Mouse (Mus musculus): Measurements from ENCODE around the gene Rab43.
"Not testable (repeated sequence)": the region's sequence is repeated elsewhere in the genome, so short reads cannot be mapped to it uniquely, and the experiment has no call there.

The Rab43 gene

DNA sequence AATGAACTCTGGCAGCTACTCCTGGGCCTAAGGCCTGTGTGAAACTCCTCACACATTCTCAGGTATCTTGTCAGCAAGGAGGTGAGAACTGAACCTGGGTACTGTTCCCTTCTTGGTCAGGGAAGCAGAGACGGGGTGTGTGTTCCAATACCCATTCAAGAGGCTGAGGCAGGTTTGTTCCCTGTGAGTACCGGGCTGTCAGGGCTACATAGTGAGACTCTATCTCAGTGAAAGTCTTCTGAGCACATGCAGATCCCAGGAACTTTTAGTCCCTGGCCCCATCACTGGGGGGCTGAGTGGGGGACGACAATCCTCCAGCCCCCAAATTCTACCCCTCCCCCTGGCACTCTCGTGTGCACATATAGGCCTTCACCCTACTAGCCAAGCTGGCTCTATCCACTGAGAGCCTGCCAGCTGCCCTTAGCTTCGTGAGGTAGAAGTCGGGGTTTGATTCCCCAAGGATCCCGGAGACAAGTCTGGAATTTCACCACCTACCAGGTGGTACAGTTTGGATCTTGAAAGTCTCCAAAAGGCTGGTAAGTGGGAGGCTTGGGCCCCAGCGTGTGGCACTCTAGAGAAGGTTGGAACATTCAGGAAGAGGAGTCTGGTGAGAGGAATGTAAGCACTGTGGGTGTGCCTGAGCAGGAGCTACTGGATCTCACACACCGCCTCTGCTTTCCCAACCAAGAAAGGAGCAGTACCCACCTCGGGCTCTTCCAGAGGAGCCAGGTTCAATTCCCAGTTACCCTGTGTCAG lies 31.2 kb downstream of the Rab43 start:
- no peak for DNase-seq

DNA sequence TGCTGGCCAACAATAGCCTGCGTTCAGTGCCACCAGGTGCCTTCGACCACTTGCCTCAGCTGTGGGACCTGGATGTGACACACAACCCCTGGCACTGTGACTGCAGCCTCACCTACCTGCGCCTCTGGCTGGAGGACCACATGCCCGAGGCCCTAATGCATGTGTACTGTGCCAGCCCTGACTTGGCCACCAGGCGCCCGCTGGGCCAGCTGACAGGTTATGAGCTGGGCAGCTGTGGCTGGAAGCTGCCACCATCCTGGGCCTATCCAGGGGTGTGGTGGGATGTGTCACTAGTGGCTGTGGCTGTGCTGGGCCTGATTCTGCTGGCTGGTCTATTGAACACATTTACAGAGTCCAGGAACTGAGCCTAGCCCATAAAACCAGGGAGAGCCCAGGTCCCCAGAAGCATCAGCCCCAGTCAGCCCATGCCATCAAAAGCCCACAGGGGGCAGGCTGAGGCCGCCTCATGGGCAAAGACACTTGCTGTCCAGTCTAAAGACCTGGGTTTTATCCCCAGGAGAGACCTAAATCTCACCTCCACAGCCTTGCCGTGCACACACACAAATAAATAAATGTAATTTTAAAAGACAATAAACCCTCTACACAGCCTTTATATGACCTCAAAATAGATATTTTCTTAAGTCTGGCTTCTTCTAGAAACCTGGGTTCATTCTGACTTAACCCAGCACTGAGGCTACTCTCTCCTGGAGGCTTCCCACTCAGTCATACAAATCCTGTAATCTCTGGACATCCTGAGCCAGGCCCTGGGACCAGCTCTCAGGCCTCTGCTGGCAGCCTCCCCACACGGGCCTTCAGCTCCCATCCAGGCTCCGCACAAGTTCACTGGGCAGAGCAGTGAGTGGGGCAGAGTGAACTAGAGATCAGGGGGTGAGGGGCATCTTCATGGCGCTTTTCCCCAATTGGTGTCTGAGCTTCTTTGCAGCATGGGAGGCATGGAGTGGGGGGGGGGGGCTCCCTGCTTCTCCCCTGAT lies 32.5 kb downstream of the Rab43 start:
- DNase-seq, result no peak

DNA sequence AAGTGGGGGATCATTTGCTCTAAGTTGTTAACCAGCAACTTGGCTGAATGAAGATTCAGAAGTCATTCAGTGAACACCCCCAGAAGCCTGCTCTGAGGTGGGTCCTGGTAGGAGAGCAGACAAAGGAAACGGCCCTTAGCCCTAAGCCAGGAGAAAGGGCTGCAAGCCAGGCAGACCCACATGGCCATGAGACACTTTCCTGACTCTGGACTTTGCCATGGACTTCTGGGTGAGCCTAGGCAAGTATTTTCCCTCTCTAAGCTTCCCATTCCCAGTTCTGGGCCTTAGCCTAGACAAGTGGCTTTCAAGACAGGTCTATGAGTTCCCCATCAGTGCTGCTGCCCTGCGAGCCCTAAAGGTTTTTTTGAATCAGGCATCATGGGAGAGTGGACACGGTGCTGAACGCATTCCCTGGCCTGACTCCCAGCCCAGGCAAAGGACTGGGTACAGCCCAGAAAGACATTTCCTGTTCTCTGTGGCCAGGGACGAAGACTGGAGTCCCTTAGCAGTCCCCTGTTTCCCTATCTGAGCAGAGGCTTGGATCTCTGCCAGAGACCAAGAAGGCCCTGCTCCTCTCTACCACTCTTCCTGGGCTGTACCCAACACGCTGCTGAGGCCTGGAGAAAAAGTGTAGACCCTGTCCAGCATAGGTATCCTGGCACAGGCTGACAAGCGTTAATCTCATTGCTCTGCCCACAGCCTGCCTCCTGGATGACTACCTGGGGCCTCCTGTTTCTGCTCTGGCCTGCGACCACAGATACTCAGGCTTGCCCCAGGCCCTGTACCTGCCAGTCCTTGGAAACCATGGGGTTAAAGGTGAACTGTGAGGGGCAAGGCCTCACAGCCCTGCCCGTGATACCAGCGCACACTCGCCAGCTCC lies 33.4 kb downstream of the Rab43 start:
- no peak for DNase-seq

DNA sequence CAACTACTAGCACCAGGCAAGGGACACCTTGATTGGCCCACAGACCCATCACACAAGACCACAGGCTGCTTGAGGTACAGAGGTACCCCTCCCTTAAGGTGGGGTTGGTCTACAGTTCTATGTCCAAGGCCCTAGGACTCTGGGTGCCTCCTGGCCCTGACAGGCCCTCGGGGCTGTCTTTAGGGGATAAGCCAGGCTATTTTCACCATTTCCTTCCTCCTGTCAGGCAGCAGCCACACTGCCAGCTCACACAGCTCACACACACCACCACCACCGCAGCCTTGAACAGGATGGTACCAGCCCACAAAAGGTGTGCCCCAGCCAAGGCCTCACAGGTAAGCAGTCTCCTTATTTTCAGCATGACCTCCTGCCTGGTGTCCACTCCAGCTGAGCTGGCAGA lies 34.1 kb downstream of the Rab43 start, which contains the start of gene Gp9:
TSS of gene Gp9 (plus strand) at position 231 of the 400 bp plus-strand sequence.
- DNase-seq, result no peak

DNA sequence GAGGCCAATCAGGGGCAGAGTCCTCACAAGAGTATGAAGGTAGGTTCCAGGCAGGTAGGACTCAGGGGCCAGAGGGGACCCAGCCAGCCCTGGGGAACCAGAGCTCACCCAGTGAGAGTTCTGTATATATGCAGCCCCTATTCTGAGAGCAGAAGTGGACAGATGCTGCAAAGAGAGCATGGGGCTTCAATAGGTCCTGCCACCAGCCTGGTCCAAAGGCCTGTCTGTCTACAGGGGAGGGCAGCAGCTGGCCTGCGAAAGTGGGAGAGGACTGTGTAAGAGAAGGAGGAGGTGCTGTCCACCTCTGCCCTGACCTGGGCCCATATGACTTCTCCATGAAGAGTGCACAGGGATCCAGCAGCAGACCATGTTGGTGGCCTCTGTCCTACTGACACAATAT lies 35.3 kb downstream of the Rab43 start:
- DNase-seq, result no peak

DNA sequence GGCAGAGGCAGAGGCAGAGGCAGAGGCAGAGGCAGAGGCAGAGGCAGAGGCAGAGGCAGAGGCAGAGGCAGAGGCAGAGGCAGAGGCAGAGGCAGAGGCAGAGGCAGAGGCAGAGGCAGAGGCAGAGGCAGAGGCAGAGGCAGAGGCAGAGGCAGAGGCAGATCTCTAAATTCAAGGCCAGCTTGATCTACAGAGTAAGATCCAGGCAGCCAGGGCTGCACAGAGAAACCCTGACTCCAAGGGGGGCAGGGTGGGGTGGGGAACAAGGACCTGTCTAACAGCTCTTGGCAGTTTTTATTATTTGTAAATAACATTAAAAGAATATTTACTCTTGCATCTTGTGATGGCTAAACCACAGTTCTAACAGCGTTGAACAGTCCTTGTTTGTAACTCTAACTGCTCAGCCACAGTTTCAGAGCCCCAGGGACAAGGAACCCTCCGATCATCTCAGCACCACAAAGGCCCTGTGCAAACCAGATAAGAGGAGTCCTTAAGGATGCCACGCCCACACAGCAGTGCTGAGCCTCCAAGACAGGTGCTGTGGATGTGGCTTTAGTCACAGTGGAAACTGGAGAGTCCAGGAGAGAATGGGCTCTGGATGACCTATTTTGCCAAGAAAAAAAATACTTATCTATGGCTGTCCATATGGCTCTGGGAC lies 36.2 kb downstream of the Rab43 start:
- DNase-seq, result no peak

DNA sequence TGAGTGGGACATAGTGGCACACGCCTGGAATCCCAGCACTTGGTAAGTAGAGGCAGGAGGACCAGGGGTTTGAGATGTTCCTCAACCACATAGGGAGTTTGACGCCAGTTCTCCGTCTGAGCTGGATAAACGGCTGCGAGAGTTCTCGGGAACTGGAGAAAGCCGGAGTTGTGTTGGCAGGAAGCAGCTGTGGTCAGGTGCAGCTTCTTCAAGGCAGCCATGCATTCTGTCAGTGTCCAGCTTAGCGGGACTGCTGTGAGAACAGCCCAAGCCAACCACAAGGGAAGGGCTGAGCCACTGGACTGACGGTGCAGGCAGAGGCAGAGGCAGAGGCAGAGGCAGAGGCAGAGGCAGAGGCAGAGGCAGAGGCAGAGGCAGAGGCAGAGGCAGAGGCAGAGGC lies 37.1 kb downstream of the Rab43 start:
- DNase-seq, result no peak

DNA sequence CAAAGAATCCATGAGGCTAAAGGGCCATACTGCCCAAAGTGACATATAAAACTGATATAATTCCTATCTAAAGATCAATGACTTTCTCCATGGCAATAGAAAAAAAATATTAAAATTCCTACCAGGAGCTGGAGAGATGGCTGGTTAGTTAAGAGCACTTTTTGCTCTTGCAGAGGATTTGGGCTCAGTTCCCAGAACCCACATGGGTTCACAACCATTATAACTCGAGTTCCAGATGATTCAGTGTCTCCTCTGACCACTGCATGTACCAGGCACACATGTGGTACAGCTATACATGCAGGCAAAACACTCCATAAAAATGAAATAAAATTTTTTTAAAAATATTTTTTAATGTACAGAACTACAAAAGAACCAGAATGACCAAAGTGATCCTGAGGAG lies 37.5 kb downstream of the Rab43 start:
- no peak for DNase-seq

DNA sequence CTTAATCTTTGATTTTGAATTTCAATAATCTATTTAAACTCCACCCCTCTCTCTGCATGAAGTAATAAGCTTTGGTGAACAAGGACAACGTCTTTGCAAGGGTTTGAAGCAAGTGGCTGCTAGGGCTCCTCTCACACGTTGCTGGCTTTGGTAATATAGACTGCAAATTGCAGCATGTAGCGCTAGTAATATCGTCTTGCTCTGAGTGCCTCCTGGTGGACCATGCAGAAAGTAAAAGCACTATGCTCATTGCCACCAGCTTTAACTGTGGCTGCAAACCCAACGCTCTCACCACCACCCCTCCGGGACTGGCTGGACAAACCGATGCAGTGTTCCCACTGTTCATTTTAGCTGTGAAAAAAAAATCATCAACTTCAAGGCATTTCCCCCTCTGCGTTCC lies 41.3 kb downstream of the Rab43 start:
- DNase-seq, result no peak

DNA sequence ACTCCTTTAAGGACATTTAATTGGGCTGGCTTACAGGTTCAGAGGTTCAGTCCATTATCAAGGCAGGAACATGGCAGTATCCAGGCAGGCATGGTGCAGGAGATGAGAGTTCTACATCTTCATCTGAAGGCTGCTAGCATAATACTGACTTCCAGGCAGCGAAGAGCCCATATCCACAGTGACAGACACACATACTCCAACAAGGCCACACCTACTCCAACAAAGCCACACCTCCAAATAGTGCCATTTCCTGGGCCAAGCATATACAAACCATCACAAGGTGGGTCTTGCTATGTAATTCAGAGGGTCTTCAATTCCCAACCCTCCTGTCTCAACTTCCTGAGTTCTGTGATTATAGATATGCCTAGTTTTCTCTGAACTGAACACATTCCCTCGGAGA lies 47.7 kb downstream of the Rab43 start:
- not testable (repeated sequence) for DNase-seq

DNA sequence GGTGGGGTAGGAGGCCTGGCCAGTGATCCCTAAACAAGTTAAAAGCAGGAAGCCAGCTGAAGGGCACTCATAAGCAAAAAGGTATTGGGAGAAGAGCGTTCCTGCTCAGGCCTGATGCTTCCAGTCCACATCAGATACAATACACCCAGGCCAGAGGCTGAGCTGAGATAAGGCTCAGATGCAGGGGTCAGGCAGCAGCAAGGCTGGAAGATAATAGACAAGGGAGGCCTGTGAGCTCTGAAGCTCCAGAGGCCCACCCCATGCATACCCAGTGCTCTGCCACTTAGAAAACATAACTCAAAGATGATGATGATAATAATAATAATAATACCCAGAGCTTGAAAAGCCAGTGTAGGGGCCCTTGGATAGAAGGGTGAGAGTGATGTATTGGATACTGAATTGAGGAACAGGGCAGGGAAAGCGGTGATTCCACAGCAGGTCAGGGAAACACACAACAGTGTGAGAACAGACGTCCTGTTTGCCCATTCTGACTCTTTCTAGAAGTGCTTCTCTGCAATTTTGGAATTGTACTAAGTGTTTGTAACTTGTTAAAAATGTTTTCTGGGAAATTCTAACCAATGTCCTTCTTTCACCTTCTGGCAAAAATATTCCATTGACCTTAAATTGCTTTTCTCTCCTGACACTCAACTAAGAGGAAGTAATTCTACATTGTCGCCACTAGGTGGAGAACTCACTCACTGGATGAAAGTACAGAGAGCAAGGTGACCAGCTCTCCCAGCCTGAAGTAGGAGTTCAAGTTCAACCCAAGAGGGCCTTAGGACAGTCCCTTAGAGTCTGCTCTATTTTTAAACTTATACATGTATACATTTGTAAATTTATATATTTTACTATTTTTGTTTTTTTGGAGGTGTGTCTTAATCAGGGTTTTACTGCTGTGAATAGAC lies 48.3 kb downstream of the Rab43 start:
- DNase-seq, result no peak

DNA sequence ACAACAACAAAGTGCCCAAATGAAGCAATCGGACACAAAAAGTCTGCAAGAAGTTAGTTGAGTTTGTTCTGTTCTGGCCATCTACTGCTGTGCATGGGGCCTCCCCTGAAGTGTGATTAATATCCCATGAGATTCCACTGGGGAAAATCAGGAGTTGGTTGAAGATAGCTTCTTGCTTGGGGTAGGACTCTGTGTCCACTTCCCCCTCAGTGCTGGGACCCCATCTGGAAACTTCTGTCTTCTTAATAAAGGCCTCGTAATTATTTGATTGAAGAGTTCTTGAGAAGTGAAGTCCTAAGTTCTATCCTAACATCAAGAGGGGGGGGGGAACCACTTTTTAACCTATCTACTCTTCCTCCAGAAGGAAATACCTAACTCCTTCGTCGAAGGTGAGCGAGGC lies 49.8 kb downstream of the Rab43 start:
- no peak for DNase-seq

DNA sequence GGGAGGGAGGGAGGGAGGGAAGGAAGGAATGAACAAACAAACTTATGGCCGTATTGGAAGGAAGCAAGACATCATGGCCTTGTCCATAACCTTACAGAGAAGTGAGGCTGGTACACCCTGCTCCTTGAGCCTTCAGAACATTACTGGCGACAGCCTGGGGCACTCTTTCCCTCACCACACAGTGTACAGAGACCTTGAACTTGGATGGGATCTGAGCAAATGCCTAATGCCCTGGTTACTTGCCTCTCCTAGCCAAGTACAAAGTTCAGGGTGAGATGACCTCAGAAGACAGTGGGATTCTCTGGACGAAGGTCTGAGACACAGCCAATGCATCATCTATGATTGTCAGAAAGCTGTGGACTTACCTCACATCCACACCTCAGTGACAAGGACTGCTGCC lies 52.1 kb downstream of the Rab43 start:
- no peak for DNase-seq

DNA sequence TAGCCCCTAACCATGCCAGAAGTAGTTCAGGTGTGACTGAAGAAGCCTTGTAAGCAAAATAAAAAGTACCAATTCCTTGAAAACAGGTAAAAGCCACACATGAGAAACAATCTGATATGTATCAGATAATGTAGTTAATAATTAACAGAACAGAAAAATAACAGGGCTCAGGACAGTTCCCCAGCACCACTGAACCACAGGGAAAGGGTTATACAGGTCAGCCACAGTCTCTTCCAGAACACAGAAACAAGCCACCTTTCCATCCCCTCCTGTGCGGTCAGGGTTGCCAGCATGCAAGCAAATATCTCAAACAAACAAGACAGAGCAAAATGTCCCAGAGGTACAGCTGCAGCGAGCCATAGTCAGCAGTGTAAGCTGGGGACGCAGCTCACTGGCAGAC lies 52.6 kb downstream of the Rab43 start:
- no peak for DNase-seq

DNA sequence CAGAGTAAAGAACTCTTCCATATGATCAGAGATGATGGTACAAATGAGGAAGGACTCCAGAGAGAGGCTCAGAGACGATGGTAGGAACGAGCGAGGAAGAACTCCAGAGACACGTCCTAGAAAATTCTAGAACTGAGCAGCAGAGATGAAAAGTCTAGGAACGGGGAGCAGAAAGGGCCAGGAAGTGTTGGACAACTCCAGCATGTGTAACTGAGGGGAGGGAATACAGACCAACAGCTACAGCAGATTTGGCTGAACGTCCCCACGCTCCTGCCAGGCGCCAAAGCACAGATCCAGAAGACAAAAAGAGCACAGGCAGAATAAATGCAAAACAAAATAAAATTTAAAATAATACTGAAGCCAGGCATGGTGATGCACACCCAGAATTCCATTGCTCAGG lies 55.1 kb downstream of the Rab43 start:
- DNase-seq, result no peak

DNA sequence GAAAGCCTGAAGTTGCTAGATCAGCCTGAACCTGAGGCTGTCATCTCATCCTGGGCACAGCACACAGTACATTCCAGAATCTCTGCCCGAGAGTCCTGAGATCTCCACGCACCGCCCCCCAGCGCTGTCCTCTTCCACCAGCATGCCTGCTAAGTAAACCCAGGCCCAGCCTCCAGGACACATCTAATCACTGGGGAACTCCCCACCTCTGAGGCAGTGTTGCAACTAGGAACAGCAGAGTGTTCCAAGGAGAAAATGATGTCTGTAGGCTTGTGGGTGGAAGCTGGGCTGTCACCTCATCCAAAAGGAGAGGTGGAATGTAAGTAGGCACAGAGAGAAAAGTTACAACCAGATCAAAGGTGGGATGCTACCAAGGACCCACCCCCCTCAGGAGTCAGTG lies 56.8 kb downstream of the Rab43 start:
- DNase-seq, result no peak

DNA sequence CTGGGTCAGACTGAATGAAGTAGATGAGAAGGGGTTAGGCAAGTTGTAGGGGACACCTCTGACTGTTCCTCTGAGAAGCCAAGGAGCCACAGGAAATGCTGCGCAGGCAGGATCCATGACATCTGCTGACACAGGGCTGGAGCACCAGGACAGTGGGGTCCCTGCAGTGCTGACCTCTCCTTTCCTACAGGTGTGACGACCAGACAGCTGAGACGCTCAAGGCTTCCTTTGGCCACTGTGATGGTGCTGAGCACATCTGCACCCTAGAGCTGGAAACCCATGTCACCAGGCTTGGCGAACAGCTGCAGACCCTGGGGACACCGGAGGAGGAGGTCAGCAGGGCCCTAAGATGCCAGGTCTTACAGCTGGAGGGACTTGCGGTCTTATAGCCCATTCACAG lies 60.4 kb downstream of the Rab43 start:
- no peak for DNase-seq

DNA sequence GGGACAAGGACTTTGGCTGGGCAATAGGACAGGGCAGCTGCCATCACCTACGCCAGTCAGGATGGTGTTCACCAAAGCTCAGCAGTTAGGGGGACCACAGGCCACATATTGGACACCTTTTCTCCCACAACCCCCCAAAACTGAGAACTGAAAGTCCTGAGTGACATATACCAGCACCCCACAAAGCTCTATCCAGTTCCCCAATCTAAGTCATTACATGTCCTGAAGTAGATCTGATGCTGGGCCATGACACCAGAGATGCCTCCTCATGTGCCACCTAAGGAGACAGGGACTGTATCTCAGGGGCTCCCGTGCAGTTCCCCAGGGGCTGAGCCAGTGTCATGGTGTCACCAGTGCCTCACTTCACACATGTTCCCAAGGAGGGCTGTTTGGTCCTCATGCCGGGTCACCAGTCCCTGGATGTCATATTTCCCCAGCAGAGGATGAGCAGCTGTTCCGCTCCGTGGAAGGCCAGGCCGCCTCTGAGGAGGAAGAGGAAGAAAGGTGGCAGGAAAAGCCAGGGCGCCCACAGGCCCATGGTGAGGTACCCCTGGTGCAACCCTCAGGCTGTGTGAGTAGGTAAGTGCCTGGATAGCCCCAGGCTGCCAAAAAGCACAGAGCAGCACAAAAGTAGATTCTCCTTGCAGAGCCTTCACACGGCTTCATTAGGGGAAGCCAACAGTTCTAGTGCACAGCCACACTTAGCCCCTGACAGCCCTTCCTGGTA lies 61.6 kb downstream of the Rab43 start:
- no peak for DNase-seq

DNA sequence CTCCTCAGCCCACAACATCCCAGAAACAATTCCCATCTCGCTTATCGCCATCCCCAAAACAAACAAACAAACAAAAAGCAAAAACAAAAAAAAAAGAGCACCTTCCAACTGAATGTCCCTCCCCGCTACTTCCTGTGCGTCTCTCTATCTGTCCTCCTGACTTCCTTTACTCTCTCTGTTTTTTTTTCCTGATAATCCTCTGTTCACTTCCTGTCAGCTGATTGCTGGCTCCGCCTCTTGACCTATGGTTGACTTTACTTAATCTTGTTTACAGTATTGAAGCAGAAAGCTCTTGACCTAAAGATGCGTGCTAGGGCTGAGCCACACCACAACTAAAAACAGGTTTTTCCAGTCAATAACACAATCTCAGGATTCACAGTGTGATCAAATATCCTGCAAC lies 63.4 kb downstream of the Rab43 start:
- DNase-seq, result no peak

DNA sequence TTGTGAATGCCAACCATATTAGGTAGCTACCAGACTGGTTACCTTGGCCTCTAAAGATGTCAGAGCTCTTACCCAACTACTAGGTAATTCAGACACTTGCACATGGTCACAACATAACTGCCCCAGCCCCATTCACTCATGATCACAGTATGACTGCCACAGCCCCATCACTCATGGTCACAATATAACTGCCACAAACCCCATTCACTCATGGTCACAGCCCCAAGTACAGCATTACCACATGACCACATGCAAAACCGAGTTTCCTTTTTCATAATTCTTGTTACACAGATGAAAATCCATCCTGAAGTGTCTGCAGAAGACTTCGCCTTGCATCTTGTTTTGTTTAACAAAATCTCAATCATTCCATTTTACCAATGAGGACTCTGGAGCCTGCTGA lies 63.9 kb downstream of the Rab43 start:
- DNase-seq, result no peak

DNA sequence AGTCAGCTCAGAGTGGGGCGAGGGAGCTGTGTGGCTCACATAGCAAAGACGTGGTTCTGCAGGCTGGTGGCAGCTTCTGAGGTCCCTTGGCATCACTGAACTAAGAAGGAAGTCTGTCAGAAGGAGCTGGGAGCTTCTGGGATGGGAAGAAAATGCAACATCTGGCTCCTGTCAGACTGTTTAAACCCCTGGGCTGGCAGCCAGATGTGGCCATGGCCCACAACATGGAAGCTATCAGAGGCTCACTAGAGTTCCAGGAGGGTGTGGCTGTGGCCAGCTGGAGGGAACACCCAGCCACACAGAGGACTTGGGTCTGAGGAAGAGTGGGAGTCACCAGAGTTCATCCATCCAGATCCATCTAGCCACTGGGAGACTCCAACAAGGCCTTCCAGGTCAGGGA lies 65.1 kb downstream of the Rab43 start:
- no peak for DNase-seq
